Mouse (Mus musculus): ENCODE results near the gene Foxj1. TPM values are rescaled to one million over a fixed set of nuclear protein-coding genes. Genes with fewer than 3 reads are reported as not detected.

Gene Foxj1
- total RNA-seq, 2 experiments from 2014 or later: 0.83 TPM; not detected in 1

DNA sequence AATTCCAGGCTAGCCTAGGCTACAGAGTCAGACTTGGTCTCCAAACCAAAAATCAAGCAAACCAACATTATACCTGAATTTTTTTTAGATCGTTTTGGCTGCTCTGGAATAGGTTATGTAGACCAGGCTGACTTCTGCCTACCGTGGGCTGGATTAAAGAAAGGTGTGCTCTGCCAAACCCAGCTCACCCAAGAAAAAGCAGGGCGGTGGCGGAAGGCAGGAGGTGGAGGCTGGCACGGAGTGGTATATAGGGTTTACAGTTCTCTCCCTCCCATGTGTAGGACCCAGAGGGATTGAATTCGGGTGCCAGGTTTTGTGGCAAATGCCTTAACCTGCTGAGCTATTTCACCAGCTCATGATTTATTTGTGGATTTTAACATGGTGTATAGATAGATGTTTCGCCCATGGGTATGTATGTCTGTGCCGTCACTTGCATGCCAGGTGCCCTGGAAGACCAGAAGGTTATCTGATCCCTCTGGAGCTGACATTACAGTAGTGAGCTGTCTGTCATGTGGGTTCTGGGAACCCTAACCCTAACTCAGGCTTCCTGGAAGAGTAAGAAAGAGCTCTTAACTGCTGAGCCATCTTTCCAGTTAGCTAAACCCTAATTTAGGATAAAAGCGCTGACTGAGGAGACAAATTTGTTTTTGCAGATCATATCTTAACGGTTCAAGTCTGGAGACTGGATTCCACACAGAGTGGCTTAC lies 28.0 kb downstream of the Foxj1 start, which contains the start of gene Exoc7:
Gene Exoc7 (minus strand): TSS at position 215 of the 707 bp plus-strand sequence.
- ATAC-seq (replicated peaks; ENCODE audit: low FRiP score, poor library complexity, severe bottlenecking): no peak

- peak; percentile 88 for ATAC-seq (replicated peaks; ENCODE audit: low FRiP score, poor library complexity, severe bottlenecking)
Observed at GRCm38 (mm10) chr11:116306126-116306982, 28.8 kb downstream of the Foxj1 start.

GRCm38 (mm10) chr11:116305423-116305822 lies 29.8 kb downstream of the Foxj1 start:
- no peak for ATAC-seq (replicated peaks; ENCODE audit: low FRiP score, poor library complexity, severe bottlenecking)

GRCm38 (mm10) chr11:116298621-116299020 lies 36.6 kb downstream of the Foxj1 start:
- no peak for ATAC-seq (replicated peaks; ENCODE audit: low FRiP score, poor library complexity, severe bottlenecking)

GRCm38 (mm10) chr11:116298221-116298620 lies 37.0 kb downstream of the Foxj1 start:
- no peak for ATAC-seq (replicated peaks; ENCODE audit: low FRiP score, poor library complexity, severe bottlenecking)

DNA sequence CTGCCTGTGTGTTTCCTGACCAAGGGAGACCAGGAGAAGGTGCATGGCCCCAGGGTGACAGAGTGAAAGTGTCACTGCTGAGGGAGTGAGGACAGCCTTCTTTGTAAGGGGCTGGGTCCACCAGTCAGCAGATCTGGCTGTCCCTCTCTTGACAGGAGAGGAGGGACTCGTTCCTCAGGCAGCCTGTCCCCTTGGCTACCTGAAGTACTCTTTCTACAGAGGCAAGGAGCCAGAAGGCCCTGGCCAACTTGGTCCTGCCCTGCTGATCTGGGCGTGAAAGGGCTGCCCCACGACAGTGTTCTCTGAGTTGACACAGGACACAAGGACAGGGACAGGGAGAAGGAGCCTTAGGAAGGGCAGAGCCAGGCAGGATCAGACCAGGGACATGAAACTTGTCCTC lies 38.2 kb downstream of the Foxj1 start:
- ATAC-seq (replicated peaks; ENCODE audit: low FRiP score, poor library complexity, severe bottlenecking): no peak

- ATAC-seq (replicated peaks; ENCODE audit: low FRiP score, poor library complexity, severe bottlenecking): no peak
Observed at GRCm38 (mm10) chr11:116296191-116296734, 38.9 kb downstream of the Foxj1 start.

DNA sequence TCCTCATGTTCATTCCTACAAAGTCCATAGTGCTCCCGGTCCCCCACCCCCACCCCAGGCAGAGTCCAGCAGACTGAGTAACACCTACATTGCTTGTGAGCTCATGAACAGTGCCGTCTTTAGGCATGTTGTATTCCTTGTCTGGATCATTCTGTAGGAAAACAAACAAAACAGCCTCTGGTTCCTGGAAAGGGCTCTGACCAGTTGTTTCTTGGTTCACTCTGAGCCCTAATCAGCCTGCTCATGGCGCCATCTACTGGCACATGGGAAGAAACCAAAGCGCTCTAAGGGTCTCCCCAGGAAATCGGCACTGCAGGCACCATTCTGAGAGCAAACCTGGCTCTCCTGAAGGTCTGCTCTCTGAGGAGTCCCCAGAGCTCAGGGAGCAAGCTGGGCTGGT lies 40.9 kb downstream of the Foxj1 start:
- peak; percentile 39; the same call in 1 of the 2 replicates for ATAC-seq (replicated peaks; ENCODE audit: low FRiP score, poor library complexity, severe bottlenecking)

- no peak for ATAC-seq (replicated peaks; ENCODE audit: low FRiP score, poor library complexity, severe bottlenecking)
Observed at GRCm38 (mm10) chr11:116293538-116294137, 41.6 kb downstream of the Foxj1 start.

DNA sequence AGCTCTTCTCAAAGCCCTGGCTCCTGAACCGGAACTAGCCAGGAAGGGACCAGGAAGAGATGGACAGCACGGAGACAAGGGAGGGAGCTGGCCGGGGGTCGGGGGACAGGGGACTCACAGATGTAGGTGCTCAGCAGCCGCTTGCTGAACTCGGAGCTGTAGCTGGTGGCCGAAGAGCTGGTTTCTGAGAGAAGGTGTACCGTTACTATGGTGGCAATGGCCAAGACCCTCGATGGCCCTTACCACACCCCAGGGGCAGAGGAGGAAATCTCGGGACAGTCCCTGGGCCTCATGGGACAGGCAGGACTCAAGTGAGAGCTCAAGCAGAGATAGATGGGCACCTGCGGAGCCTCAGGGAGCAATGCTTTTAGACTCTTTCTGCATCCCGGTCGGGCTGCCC lies 42.8 kb downstream of the Foxj1 start:
- no peak for ATAC-seq (replicated peaks; ENCODE audit: low FRiP score, poor library complexity, severe bottlenecking)

DNA sequence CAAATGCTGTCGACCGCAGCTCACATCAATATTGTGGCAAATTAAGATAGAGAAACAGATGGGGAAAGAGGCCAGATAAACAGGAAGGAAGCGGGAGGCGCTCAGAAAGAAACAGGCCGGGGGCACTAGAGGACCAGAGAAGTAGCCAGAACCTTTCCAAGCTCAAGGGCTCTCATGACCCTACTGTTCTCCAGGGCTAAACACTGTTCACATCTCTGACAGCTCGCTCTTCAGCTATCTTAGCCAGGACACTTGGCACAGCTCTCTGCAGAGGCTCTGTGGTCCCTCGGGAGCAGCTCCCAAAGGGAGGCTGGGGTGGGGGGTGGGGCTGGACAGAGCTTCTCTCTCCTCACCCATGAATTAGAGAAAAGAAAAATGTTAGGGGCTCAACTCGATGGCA lies 44.6 kb downstream of the Foxj1 start:
- ATAC-seq (replicated peaks; ENCODE audit: low FRiP score, poor library complexity, severe bottlenecking): no peak

DNA sequence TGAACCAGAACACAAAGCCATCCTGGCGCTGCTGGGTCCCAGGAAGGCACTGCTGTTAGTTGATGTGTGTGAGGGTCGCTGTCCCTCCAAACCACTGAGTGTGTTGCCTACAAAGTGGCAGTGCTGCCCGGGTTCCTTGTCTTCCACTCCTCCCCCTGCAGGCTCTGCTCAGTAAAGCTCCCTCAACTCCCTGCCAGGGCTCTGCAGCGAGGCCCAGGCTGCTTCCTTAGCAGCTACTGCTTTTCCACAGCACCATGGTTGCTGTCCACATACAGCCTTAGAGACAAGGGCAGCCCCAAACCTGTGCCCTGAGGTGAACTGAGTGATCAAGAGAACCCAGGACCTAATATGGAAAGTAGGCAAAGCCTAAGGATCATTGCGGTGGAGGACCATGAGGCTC lies 47.8 kb downstream of the Foxj1 start:
- no peak for ATAC-seq (replicated peaks; ENCODE audit: low FRiP score, poor library complexity, severe bottlenecking)

DNA sequence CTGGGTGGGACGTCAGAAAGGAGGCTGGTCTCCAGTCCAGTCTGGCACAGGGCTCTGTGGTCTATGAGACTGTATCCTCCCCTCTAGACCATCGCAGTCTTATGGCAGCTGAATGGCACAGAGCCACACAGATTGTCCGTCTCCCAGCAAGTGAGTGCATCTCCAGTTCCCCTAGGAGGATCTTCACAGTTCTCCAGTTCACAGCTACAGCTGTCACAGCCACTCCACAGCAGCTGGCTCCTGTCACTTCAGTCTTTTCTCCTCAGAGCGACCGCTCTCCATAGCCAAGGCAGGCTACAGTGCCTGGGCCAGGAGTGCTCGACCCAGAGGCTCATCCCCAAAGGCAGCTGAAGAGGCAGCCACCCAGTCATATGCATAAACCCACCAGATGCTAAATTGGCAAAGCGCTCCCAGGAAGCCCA lies 49.4 kb downstream of the Foxj1 start:
- ATAC-seq (replicated peaks; ENCODE audit: low FRiP score, poor library complexity, severe bottlenecking): no peak

DNA sequence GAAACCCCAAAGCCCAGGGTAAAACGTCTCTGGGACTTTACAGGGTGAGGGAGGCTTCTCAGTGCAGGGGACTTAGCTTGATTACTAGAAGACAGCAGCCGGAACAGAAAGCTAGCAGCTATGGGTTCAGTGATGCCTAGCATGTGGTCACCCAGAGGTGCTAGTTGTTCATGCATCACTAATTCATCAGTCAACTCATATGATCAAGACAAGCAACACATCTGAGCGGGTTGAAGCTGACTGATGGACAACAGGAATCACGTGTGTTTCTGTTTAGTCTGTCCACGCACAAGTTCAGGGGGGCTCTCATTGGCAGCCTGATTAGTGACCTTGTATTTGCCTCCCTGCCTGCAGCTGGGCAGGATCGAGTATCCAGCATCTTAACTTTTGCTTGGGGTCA lies 51.2 kb downstream of the Foxj1 start:
- ATAC-seq (replicated peaks; ENCODE audit: low FRiP score, poor library complexity, severe bottlenecking): no peak

- ATAC-seq (replicated peaks; ENCODE audit: low FRiP score, poor library complexity, severe bottlenecking): no peak
Observed at GRCm38 (mm10) chr11:116282912-116283521, 52.2 kb downstream of the Foxj1 start.

DNA sequence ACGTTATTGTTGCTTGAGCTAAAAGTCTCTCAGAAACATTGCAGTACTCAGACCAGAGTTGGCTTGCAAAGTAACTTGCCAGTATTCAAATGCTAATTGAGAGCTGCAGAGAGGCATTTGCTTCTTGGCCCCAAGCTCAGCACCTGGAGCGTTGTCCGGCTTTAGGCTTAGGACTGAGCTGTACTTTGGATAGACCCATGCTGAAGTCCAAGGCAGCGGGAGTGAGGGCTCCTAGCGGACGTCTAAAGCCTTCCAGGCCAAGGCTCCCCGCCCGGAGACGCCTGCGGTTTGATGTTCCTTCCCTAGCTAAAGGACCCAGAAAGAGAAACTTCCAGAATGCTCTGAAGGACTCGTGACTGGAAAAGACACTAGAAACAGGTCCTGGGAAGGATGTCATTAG lies 53.1 kb downstream of the Foxj1 start:
- ATAC-seq (replicated peaks; ENCODE audit: low FRiP score, poor library complexity, severe bottlenecking): no peak

DNA sequence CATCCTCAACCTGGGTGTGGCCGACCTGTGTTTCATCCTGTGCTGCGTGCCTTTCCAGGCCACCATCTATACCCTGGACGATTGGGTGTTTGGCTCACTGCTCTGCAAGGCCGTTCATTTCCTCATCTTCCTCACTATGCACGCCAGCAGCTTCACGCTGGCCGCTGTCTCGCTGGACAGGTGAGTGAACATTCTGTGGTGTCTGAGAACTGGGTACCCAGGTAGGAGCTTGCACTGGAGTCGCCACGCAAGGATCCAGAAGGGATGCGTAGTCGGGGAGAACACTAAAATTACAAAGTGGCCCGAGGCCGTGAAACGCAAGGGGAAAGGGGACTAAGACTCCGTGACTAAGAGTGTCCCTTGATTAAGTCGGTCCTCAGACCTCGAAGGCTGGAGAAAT lies 53.5 kb downstream of the Foxj1 start:
- ATAC-seq (replicated peaks; ENCODE audit: low FRiP score, poor library complexity, severe bottlenecking): no peak

GRCm38 (mm10) chr11:116280751-116281663 lies 54.2 kb downstream of the Foxj1 start, which contains the start of gene Galr2:
Gene Galr2 (plus strand): TSS chr11:116280939.
- no peak for ATAC-seq (replicated peaks; ENCODE audit: low FRiP score, poor library complexity, severe bottlenecking)
